Mouse (Mus musculus): ENCODE measurements around the gene Ankrd54. TPM values are rescaled to one million over a fixed set of nuclear protein-coding genes. Genes with fewer than 3 reads are reported as not detected.
A peak's percentile ranks its signal among the peaks of the same experiment; 100 is the strongest.

Ankrd54 gene
- polyA plus RNA-seq, 1 experiment from 2014 or later, result 42.6 TPM

GRCm38 (mm10) chr15:79074446-79074845 lies 11.8 kb upstream of the Ankrd54 start:
- Histone ChIP-seq H3K9ac (ENCODE audit: low read depth, low read length) (peak overlapping the region; percentile 80), H3K9me3 (replicated peaks; ENCODE audit: low read length) (no peaks in the 10 kb centered on the region), H3K4me1 (replicated peaks; ENCODE audit: insufficient read depth, low read length) (peaks cover 12% of the 10 kb centered on the region; the same call in 1 of the 2 replicates), H3K36me3 (ENCODE audit: insufficient read depth, low read length) (peaks cover 15% of the 10 kb centered on the region), H3K4me3 (replicated peaks; ENCODE audit: low read depth, low read length) (peak overlapping the region; percentile 79), H3K4me2 (ENCODE audit: low read length) (peak overlapping the region; percentile 81), H3K27ac (peak overlapping the region; percentile 85), H3K27me3 (ENCODE audit: insufficient read depth, low read length) (no peaks in the 10 kb centered on the region)
- no peak for TF ChIP-seq CTCF (IDR thresholded peaks at IDR 0.05; ENCODE audit: low read depth)
- ATAC-seq (replicated peaks; ENCODE audit: low FRiP score, low read depth) (no peak), DNase-seq (ENCODE audit: low spot score) (no peak)
- 32% methylated on average over 10 of the region's 10 CpGs for WGBS

GRCm38 (mm10) chr15:79073752-79074151 lies 11.1 kb upstream of the Ankrd54 start:
- Histone ChIP-seq H3K9ac (ENCODE audit: low read depth, low read length) (no peak overlapping the region), H3K4me2 (ENCODE audit: low read length) (no peak overlapping the region), H3K4me1 (replicated peaks; ENCODE audit: insufficient read depth, low read length) (peaks cover 12% of the 10 kb centered on the region; the same call in 1 of the 2 replicates), H3K27ac (no peak overlapping the region), H3K9me3 (replicated peaks; ENCODE audit: low read length) (no peaks in the 10 kb centered on the region), H3K4me3 (replicated peaks; ENCODE audit: low read depth, low read length) (no peak overlapping the region), H3K36me3 (ENCODE audit: insufficient read depth, low read length) (peaks cover 9% of the 10 kb centered on the region; the same call in 1 of the 2 replicates), H3K27me3 (ENCODE audit: insufficient read depth, low read length) (no peaks in the 10 kb centered on the region)
- ATAC-seq (replicated peaks; ENCODE audit: low FRiP score, low read depth), result no peak
- DNase-seq (ENCODE audit: low spot score), result no peak
- TF ChIP-seq CTCF (IDR thresholded peaks at IDR 0.05; ENCODE audit: low read depth), result no peak

- Histone ChIP-seq H3K9ac (ENCODE audit: low read depth, low read length) (no peak overlapping the region), H3K9me3 (replicated peaks; ENCODE audit: low read length) (no peaks in the 10 kb centered on the region), H3K27ac (no peak overlapping the region), H3K4me2 (ENCODE audit: low read length) (no peak overlapping the region), H3K36me3 (ENCODE audit: insufficient read depth, low read length) (no peaks in the 10 kb centered on the region), H3K4me1 (replicated peaks; ENCODE audit: insufficient read depth, low read length) (peaks cover 12% of the 10 kb centered on the region; the same call in 1 of the 2 replicates), H3K27me3 (ENCODE audit: insufficient read depth, low read length) (no peaks in the 10 kb centered on the region), H3K4me3 (replicated peaks; ENCODE audit: low read depth, low read length) (no peak overlapping the region)
- 67% methylated on average over 5 of the region's 5 CpGs for WGBS
- TF ChIP-seq CTCF (IDR thresholded peaks at IDR 0.05; ENCODE audit: low read depth), result peak; percentile 90
- DNase-seq (ENCODE audit: low spot score), result peak; percentile 76
- ATAC-seq (replicated peaks; ENCODE audit: low FRiP score, low read depth), result no peak
These were observed 8.7 kb upstream of the Ankrd54 start for GRCm38 (mm10) chr15:79071117-79072039.

- DNase-seq (ENCODE audit: low spot score) (no peak), ATAC-seq (replicated peaks; ENCODE audit: low FRiP score, low read depth) (no peak)
- no peak overlapping the region for H3K4me3 ChIP-seq (replicated peaks; ENCODE audit: low read depth, low read length)
- no peaks in the 10 kb centered on the region for H3K27me3 ChIP-seq (ENCODE audit: insufficient read depth, low read length)
- H3K9ac ChIP-seq (ENCODE audit: low read depth, low read length), result no peak overlapping the region
- H3K9me3 ChIP-seq (replicated peaks; ENCODE audit: low read length), result no peaks in the 10 kb centered on the region
- H3K36me3 ChIP-seq (ENCODE audit: insufficient read depth, low read length), result no peaks in the 10 kb centered on the region
- WGBS, result 78% methylated on average over 3 of the region's 3 CpGs
- H3K27ac ChIP-seq, result no peak overlapping the region
- TF ChIP-seq CTCF (IDR thresholded peaks at IDR 0.05; ENCODE audit: low read depth), result no peak
- no peaks in the 10 kb centered on the region; the same call in 1 of the 2 replicates for H3K4me1 ChIP-seq (replicated peaks; ENCODE audit: insufficient read depth, low read length)
- no peak overlapping the region for H3K4me2 ChIP-seq (ENCODE audit: low read length)
These were observed 5.7 kb upstream of the Ankrd54 start for GRCm38 (mm10) chr15:79068416-79068815.

GRCm38 (mm10) chr15:79067631-79068030 lies 4.9 kb upstream of the Ankrd54 start:
- H3K27ac ChIP-seq, result no peak overlapping the region
- H3K9ac ChIP-seq (ENCODE audit: low read depth, low read length), result no peak overlapping the region
- no peak for ATAC-seq (replicated peaks; ENCODE audit: low FRiP score, low read depth)
- no peak overlapping the region for H3K4me3 ChIP-seq (replicated peaks; ENCODE audit: low read depth, low read length)
- TF ChIP-seq CTCF (IDR thresholded peaks at IDR 0.05; ENCODE audit: low read depth), result no peak
- WGBS, result 73% methylated on average over 3 of the region's 3 CpGs
- no peaks in the 10 kb centered on the region for H3K27me3 ChIP-seq (ENCODE audit: insufficient read depth, low read length)
- no peaks in the 10 kb centered on the region for H3K36me3 ChIP-seq (ENCODE audit: insufficient read depth, low read length)
- DNase-seq (ENCODE audit: low spot score), result no peak
- no peak overlapping the region for H3K4me2 ChIP-seq (ENCODE audit: low read length)
- H3K9me3 ChIP-seq (replicated peaks; ENCODE audit: low read length), result no peaks in the 10 kb centered on the region
- no peaks in the 10 kb centered on the region; the same call in 1 of the 2 replicates for H3K4me1 ChIP-seq (replicated peaks; ENCODE audit: insufficient read depth, low read length)

- H3K9me3 ChIP-seq (replicated peaks; ENCODE audit: low read length), result no peaks in the 10 kb centered on the region
- 26% methylated on average over 2 of the region's 2 CpGs for WGBS
- no peak overlapping the region for H3K4me3 ChIP-seq (replicated peaks; ENCODE audit: low read depth, low read length)
- H3K27ac ChIP-seq, result no peak overlapping the region
- no peaks in the 10 kb centered on the region for H3K27me3 ChIP-seq (ENCODE audit: insufficient read depth, low read length)
- ATAC-seq (replicated peaks; ENCODE audit: low FRiP score, low read depth), result no peak
- TF ChIP-seq CTCF (IDR thresholded peaks at IDR 0.05; ENCODE audit: low read depth), result no peak
- no peaks in the 10 kb centered on the region for H3K36me3 ChIP-seq (ENCODE audit: insufficient read depth, low read length)
- no peak overlapping the region for H3K9ac ChIP-seq (ENCODE audit: low read depth, low read length)
- DNase-seq (ENCODE audit: low spot score), result peak; percentile 58
- H3K4me2 ChIP-seq (ENCODE audit: low read length), result no peak overlapping the region
- H3K4me1 ChIP-seq (replicated peaks; ENCODE audit: insufficient read depth, low read length), result no peaks in the 10 kb centered on the region; the same call in 1 of the 2 replicates
These were observed 3.6 kb upstream of the Ankrd54 start for GRCm38 (mm10) chr15:79066276-79066675.

Data from kidney, postnatal 0 days (tissue).